Mouse (Mus musculus): ENCODE results near the gene Islr2. TPM values are rescaled to one million over a fixed set of nuclear protein-coding genes. Genes with fewer than 3 reads are reported as not detected.

Islr2 gene
- polyA plus RNA-seq, 1 experiment from 2014 or later = 0.38 TPM

DNA sequence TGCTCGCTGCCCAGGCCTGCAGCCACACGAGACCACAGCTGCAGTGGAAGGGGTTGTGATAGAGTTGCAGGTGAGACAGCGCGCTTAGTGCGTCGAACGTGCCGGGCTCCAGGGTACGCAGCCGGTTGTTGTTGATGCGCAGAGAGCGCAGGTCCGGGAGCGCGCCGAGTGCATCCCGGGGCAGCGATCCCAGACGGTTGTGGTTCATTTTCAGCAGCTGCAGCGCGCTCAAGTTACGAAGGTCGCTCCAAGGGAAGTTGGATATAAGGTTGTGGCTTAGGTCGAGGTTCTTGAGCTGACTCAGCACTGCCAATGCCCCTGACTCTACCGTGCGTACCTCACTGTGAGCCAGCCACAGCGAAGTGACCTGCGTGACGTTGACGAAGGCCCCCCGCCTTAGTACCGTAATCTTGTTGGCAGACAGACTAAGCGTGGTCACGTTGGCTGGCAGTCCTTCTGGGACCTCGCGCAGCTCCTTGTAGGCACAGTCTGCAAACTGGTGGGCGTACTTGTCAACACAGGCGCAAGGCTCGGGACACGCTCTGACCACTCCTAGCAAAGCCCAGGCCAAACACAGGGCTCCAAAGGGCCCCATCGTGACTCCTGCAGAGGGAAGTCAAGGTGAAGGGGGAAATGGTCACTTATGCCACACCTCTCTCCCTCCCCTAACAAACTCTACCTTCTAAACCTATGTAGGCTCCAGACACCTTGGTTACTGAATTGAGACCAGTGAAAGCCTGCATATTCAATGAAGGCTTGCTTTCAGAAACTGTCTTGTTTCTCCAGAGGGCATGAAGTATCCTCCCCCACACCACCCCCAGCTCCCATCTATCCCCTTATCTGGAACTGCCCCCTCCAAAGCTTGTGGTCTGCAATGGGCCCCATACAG is 4.5 kb downstream of the Islr2 start:
- no peak for ATAC-seq (ENCODE audit: low read depth)
- Histone ChIP-seq H3K4me1 (replicated peaks; ENCODE audit: control insufficient read depth, insufficient read depth, low read length) (peaks cover 23% of the 10 kb centered on the region), H3K9ac (ENCODE audit: low read length) (no peak overlapping the region)

GRCm38 (mm10) chr9:58198801-58199371 is 5.2 kb downstream of the Islr2 start:
- Histone ChIP-seq H3K36me3 (ENCODE audit: control insufficient read depth, insufficient read depth, low read length) (no peaks in the 10 kb centered on the region), H3K27ac (ENCODE audit: low read length) (no peak overlapping the region), H3K4me3 (ENCODE audit: low read length) (no peak overlapping the region), H3K4me2 (ENCODE audit: low read depth, low read length) (no peak overlapping the region), H3K4me1 (replicated peaks; ENCODE audit: control insufficient read depth, insufficient read depth, low read length) (peaks cover 21% of the 10 kb centered on the region), H3K27me3 (ENCODE audit: control insufficient read depth, insufficient read depth, low read depth, low read length) (peaks cover 99% of the 10 kb centered on the region), H3K9ac (ENCODE audit: low read length) (no peak overlapping the region), H3K9me3 (ENCODE audit: control insufficient read depth, low read length) (no peaks in the 10 kb centered on the region)
- ATAC-seq (ENCODE audit: low read depth) = no peak
- WGBS = 1% methylated on average over 38 of the region's 38 CpGs

More for the DNA sequence above, 4.5 kb downstream of the Islr2 start:
- WGBS = under 1% methylated on average over 41 of the region's 41 CpGs
- Histone ChIP-seq H3K4me3 (ENCODE audit: low read length) (no peak overlapping the region), H3K9me3 (ENCODE audit: control insufficient read depth, low read length) (no peaks in the 10 kb centered on the region), H3K4me2 (ENCODE audit: low read depth, low read length) (no peak overlapping the region), H3K36me3 (ENCODE audit: control insufficient read depth, insufficient read depth, low read length) (no peaks in the 10 kb centered on the region), H3K27ac (ENCODE audit: low read length) (no peak overlapping the region), H3K27me3 (ENCODE audit: control insufficient read depth, insufficient read depth, low read depth, low read length) (peaks cover 94% of the 10 kb centered on the region)

GRCm38 (mm10) chr9:58197781-58198701 is 6.1 kb downstream of the Islr2 start:
- Histone ChIP-seq H3K9me3 (ENCODE audit: control insufficient read depth, low read length) (no peaks in the 10 kb centered on the region), H3K36me3 (ENCODE audit: control insufficient read depth, insufficient read depth, low read length) (no peaks in the 10 kb centered on the region), H3K4me1 (replicated peaks; ENCODE audit: control insufficient read depth, insufficient read depth, low read length) (peaks cover 18% of the 10 kb centered on the region), H3K9ac (ENCODE audit: low read length) (no peak overlapping the region), H3K4me2 (ENCODE audit: low read depth, low read length) (peak overlapping the region; percentile 50), H3K4me3 (ENCODE audit: low read length) (peak overlapping the region; percentile 24), H3K27ac (ENCODE audit: low read length) (no peak overlapping the region), H3K27me3 (ENCODE audit: control insufficient read depth, insufficient read depth, low read depth, low read length) (peaks cover 91% of the 10 kb centered on the region)
- ATAC-seq (ENCODE audit: low read depth) = peak; percentile 67
- 1% methylated on average over 58 of the region's 58 CpGs for WGBS

GRCm38 (mm10) chr9:58196610-58197567 is 7.2 kb downstream of the Islr2 start:
- Histone ChIP-seq H3K9me3 (ENCODE audit: control insufficient read depth, low read length) (no peaks in the 10 kb centered on the region), H3K4me2 (ENCODE audit: low read depth, low read length) (0 out of 2 replicates have a peak overlapping the region, but pooled peaks have one; percentile 10), H3K36me3 (ENCODE audit: control insufficient read depth, insufficient read depth, low read length) (no peaks in the 10 kb centered on the region), H3K4me1 (replicated peaks; ENCODE audit: control insufficient read depth, insufficient read depth, low read length) (peaks cover 17% of the 10 kb centered on the region), H3K27me3 (ENCODE audit: control insufficient read depth, insufficient read depth, low read depth, low read length) (peaks cover 79% of the 10 kb centered on the region), H3K4me3 (ENCODE audit: low read length) (no peak overlapping the region), H3K27ac (ENCODE audit: low read length) (no peak overlapping the region), H3K9ac (ENCODE audit: low read length) (no peak overlapping the region)
- no peak for ATAC-seq (ENCODE audit: low read depth)
- 3% methylated on average over 46 of the region's 46 CpGs for WGBS

- no peak overlapping the region for H3K27ac ChIP-seq (ENCODE audit: low read length)
- H3K9me3 ChIP-seq (ENCODE audit: control insufficient read depth, low read length) = no peaks in the 10 kb centered on the region
- no peak for ATAC-seq (ENCODE audit: low read depth)
- H3K36me3 ChIP-seq (ENCODE audit: control insufficient read depth, insufficient read depth, low read length) = no peaks in the 10 kb centered on the region
- 2% methylated on average over 14 of the region's 14 CpGs for WGBS
- H3K4me2 ChIP-seq (ENCODE audit: low read depth, low read length) = 0 out of 2 replicates have a peak overlapping the region, but pooled peaks have one; percentile 10
- no peak overlapping the region for H3K4me3 ChIP-seq (ENCODE audit: low read length)
- H3K4me1 ChIP-seq (replicated peaks; ENCODE audit: control insufficient read depth, insufficient read depth, low read length) = peaks cover 15% of the 10 kb centered on the region
- peaks cover 72% of the 10 kb centered on the region for H3K27me3 ChIP-seq (ENCODE audit: control insufficient read depth, insufficient read depth, low read depth, low read length)
- no peak overlapping the region for H3K9ac ChIP-seq (ENCODE audit: low read length)
Observed at GRCm38 (mm10) chr9:58196141-58196540, 8.0 kb downstream of the Islr2 start.

DNA sequence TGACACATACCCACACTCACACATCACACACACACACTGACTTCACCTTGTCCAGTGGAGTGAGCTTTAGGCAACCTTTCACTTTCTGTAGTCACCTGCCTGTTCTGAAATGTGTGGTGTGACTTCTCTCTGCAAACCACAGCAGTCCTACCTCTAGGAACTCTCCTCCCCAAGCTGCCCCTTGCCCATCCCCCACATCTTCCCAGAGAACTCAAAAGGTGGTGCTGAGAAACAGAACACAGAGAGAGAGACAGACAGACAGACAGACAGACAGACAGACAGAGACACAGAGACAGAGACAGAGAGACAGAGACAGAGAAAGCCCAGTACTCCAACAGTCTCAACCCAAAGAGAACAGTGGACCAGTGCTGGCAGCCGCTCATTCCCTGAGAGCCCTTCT is 8.4 kb downstream of the Islr2 start:
- Histone ChIP-seq H3K4me1 (replicated peaks; ENCODE audit: control insufficient read depth, insufficient read depth, low read length) (peaks cover 15% of the 10 kb centered on the region), H3K36me3 (ENCODE audit: control insufficient read depth, insufficient read depth, low read length) (no peaks in the 10 kb centered on the region), H3K27ac (ENCODE audit: low read length) (no peak overlapping the region), H3K9me3 (ENCODE audit: control insufficient read depth, low read length) (no peaks in the 10 kb centered on the region), H3K27me3 (ENCODE audit: control insufficient read depth, insufficient read depth, low read depth, low read length) (peaks cover 67% of the 10 kb centered on the region), H3K4me3 (ENCODE audit: low read length) (no peak overlapping the region), H3K4me2 (ENCODE audit: low read depth, low read length) (no peak overlapping the region), H3K9ac (ENCODE audit: low read length) (no peak overlapping the region)
- ATAC-seq (ENCODE audit: low read depth) = no peak
- WGBS = 7% methylated on average over 1 of the region's 1 CpGs

- no peak overlapping the region for H3K4me2 ChIP-seq (ENCODE audit: low read depth, low read length)
- peaks cover 15% of the 10 kb centered on the region for H3K4me1 ChIP-seq (replicated peaks; ENCODE audit: control insufficient read depth, insufficient read depth, low read length)
- WGBS = 59% methylated on average over 9 of the region's 9 CpGs
- H3K9ac ChIP-seq (ENCODE audit: low read length) = no peak overlapping the region
- H3K4me3 ChIP-seq (ENCODE audit: low read length) = no peak overlapping the region
- no peak for ATAC-seq (ENCODE audit: low read depth)
- H3K9me3 ChIP-seq (ENCODE audit: control insufficient read depth, low read length) = no peaks in the 10 kb centered on the region
- no peak overlapping the region for H3K27ac ChIP-seq (ENCODE audit: low read length)
- H3K36me3 ChIP-seq (ENCODE audit: control insufficient read depth, insufficient read depth, low read length) = no peaks in the 10 kb centered on the region
- peaks cover 53% of the 10 kb centered on the region for H3K27me3 ChIP-seq (ENCODE audit: control insufficient read depth, insufficient read depth, low read depth, low read length)
Observed at GRCm38 (mm10) chr9:58194222-58194621, 9.9 kb downstream of the Islr2 start.

DNA sequence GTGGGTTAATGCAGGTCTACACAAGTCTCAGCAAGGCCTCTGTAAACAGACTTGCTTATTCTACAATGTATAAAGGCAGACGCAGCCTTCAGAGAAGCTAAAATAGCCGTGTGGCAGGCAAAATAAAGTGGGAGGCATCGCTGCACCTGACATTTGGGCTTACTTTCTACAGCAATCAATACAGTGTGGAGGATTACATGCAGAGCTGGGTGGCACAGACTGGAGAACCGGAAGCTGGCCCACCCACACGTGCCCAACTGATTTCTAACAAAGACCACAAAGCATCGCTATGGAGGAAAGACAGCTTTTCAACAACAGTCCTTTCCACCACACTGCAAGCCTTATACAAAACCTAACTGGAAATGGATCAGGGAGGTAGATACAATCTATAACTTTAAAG is 19.7 kb downstream of the Islr2 start:
- Histone ChIP-seq H3K27ac (ENCODE audit: low read length) (no peak overlapping the region), H3K4me2 (ENCODE audit: low read depth, low read length) (no peak overlapping the region), H3K9me3 (ENCODE audit: control insufficient read depth, low read length) (no peaks in the 10 kb centered on the region), H3K9ac (ENCODE audit: low read length) (no peak overlapping the region), H3K4me1 (replicated peaks; ENCODE audit: control insufficient read depth, insufficient read depth, low read length) (peaks cover 2% of the 10 kb centered on the region; the same call in 1 of the 2 replicates), H3K27me3 (ENCODE audit: control insufficient read depth, insufficient read depth, low read depth, low read length) (no peaks in the 10 kb centered on the region), H3K4me3 (ENCODE audit: low read length) (no peak overlapping the region), H3K36me3 (ENCODE audit: control insufficient read depth, insufficient read depth, low read length) (no peaks in the 10 kb centered on the region)
- ATAC-seq (ENCODE audit: low read depth) = no peak
- 67% methylated on average over 6 of the region's 6 CpGs for WGBS

Measured in lung, embryonic 16.5 days (tissue).